Mouse (Mus musculus) olfactory bulb, adult 2 months (tissue): ENCODE data around the gene Focad. TPM values are rescaled to one million over a fixed set of nuclear protein-coding genes. Genes with fewer than 3 reads are reported as not detected.

Experiments
- H3K27ac ChIP-seq: fragments of 200-500 bp; 2 replicates; pipeline ENCODE4 v1.5.1; 2012; ENCODE audit warnings: low read depth, low read length; ENCODE audit not compliant: insufficient read depth
- H3K4me1 ChIP-seq: fragments of 200-500 bp; 2 replicates; pipeline ENCODE4 v1.6.1; 2012; ENCODE audit warnings: low read length; ENCODE audit not compliant: control insufficient read depth, insufficient read depth
- H3K4me3 ChIP-seq: fragments of 200-500 bp; 2 replicates; pipeline ENCODE4 v1.5.1; 2012; ENCODE audit warnings: mild to moderate bottlenecking, low read depth, low read length, moderate library complexity; ENCODE audit not compliant: insufficient read depth
- CTCF ChIP-seq: fragments of 200-500 bp; IDR thresholded peaks from 2 replicates; pipeline ENCODE4 v1.5.1; 2012; ENCODE audit warnings: low read depth, mild to moderate bottlenecking, low read length, moderate library complexity; ENCODE audit not compliant: insufficient read depth
- POLR2A ChIP-seq: fragments of 200-500 bp; IDR thresholded peaks from 2 replicates; pipeline ENCODE4 v1.6.1; 2012; ENCODE audit warnings: mild to moderate bottlenecking, low read depth, low read length, moderate library complexity; ENCODE audit not compliant: insufficient read depth
- WGBS: fragments of 180-500 bp; shearing (Covaris S2); methylation state at CpG from one replicate; pipeline ENCODE4 v1.1.7; 2018; 5-methylcytosine and 5-hydroxymethylcytosine counted together
- polyA plus RNA-seq: library from polyadenylated mRNA; stranded (reverse); fragments of >200 nt; gene quantifications from 2 replicates; pipeline ENCODE4 v1.2.4, GENCODE M21; 2012; ENCODE audit warnings: low replicate concordance; ENCODE audit not compliant: missing spikeins, insufficient read depth, insufficient read length

Gene Focad
- polyA plus RNA-seq, 1 experiment = not detected

GRCm38 (mm10) chr4:88094768-88095420, 465 bp downstream of the Focad start:
- TF ChIP-seq CTCF (no peak), POLR2A (no peak)
- peak overlapping the region; percentile 13 for H3K27ac ChIP-seq
- no peaks in the 10 kb centered on the region for H3K4me1 ChIP-seq
- under 1% methylated on average over 30 of the region's 30 CpGs for WGBS
- peak overlapping the region; percentile 84 for H3K4me3 ChIP-seq

GRCm38 (mm10) chr4:88095693-88096092, 1.3 kb downstream of the Focad start:
- H3K4me1 ChIP-seq = no peaks in the 10 kb centered on the region
- H3K4me3 ChIP-seq = no peak overlapping the region
- H3K27ac ChIP-seq = no peak overlapping the region
- WGBS = 85% methylated on average over 2 of the region's 2 CpGs
- no peak for TF ChIP-seq CTCF
- no peak for TF ChIP-seq POLR2A

- 54% methylated on average over 3 of the region's 3 CpGs for WGBS
- TF ChIP-seq CTCF (no peak), POLR2A (no peak)
- H3K4me1 ChIP-seq = no peaks in the 10 kb centered on the region
- H3K4me3 ChIP-seq = no peak overlapping the region
- no peak overlapping the region for H3K27ac ChIP-seq
Observed at GRCm38 (mm10) chr4:88108585-88108984, 14.2 kb downstream of the Focad start.

- WGBS = 84% methylated on average over 3 of the region's 3 CpGs
- TF ChIP-seq POLR2A (no peak), CTCF (no peak)
- Histone ChIP-seq H3K4me3 (no peak overlapping the region), H3K4me1 (peaks cover 4% of the 10 kb centered on the region), H3K27ac (no peak overlapping the region)
Observed at GRCm38 (mm10) chr4:88117331-88117730, 22.9 kb downstream of the Focad start.

- TF ChIP-seq CTCF (no peak), POLR2A (no peak)
- H3K4me3 ChIP-seq = no peak overlapping the region
Observed at GRCm38 (mm10) chr4:88117942-88118341, 23.5 kb downstream of the Focad start.

GRCm38 (mm10) chr4:88118750-88119395, 24.4 kb downstream of the Focad start:
- no peak overlapping the region for H3K4me3 ChIP-seq
- WGBS = 89% methylated on average over 5 of the region's 5 CpGs
- peaks cover 4% of the 10 kb centered on the region for H3K4me1 ChIP-seq
- H3K27ac ChIP-seq = no peak overlapping the region
- no peak for TF ChIP-seq POLR2A

More at GRCm38 (mm10) chr4:88117942-88118341, 23.5 kb downstream of the Focad start:
- Histone ChIP-seq H3K4me1 (peaks cover 4% of the 10 kb centered on the region), H3K27ac (no peak overlapping the region)

GRCm38 (mm10) chr4:88120091-88120490, 25.7 kb downstream of the Focad start:
- peak overlapping the region; percentile 62; the same call in 1 of the 2 replicates for H3K27ac ChIP-seq
- TF ChIP-seq CTCF (no peak), POLR2A (no peak)
- no peak overlapping the region for H3K4me3 ChIP-seq
- H3K4me1 ChIP-seq = peaks cover 4% of the 10 kb centered on the region

DNA sequence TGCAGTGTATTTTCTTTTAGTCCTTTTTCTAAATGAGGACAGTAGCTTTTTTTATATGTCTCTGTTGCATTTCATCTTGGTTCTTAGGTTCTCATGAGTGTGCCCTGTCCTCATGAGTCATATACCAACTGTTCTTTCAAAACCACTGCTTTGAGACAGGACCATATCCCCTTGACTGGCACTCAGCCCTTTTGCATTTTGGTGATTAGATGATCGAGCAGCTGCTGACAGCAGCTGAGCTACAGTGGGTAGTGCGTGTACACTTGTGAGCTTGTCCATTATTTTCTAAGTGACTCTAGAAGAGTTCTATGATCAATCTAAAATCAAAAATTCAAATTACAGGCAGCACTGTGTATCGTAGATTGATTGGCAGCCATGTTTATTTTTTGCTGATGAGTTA, 28.0 kb downstream of the Focad start:
- Histone ChIP-seq H3K4me3 (no peak overlapping the region), H3K4me1 (peaks cover 4% of the 10 kb centered on the region), H3K27ac (no peak overlapping the region)
- TF ChIP-seq CTCF (no peak), POLR2A (no peak)
- 96% methylated on average over 3 of the region's 3 CpGs for WGBS

GRCm38 (mm10) chr4:88135936-88136335, 41.5 kb downstream of the Focad start:
- Histone ChIP-seq H3K27ac (no peak overlapping the region), H3K4me1 (no peaks in the 10 kb centered on the region), H3K4me3 (no peak overlapping the region)
- TF ChIP-seq CTCF (no peak), POLR2A (no peak)
- WGBS = 33% methylated on average over 2 of the region's 2 CpGs
